Mouse (Mus musculus) intestine, embryonic 14.5 days (tissue): ENCODE measurements around the gene Chn2. TPM values are rescaled to one million over a fixed set of nuclear protein-coding genes. Genes with fewer than 3 reads are reported as not detected.

Experiments used
- ATAC-seq: fragments of 200-750 bp; cut with Nextera tagmentation; replicated peaks from 2 replicates; pipeline ENCODE4 v1.8.0; 2017; ENCODE audit warnings: low read depth, moderate number of reproducible peaks, moderate TSS enrichment, moderate library complexity; ENCODE audit not compliant: low FRiP score, low TSS enrichment
- DNase-seq: peaks from one replicate; pipeline ENCODE4 v3.0.0-alpha.2; 2018; ENCODE audit warnings: low spot score
- H3K27ac ChIP-seq: fragments of 300-500 bp; sonication (generic); 2 replicates; pipeline ENCODE4 v1.5.1; 2014; ENCODE audit warnings: low read depth, mild to moderate bottlenecking, control low read depth
- H3K27me3 ChIP-seq: fragments of 300-500 bp; sonication (generic); replicated peaks from 2 replicates; pipeline ENCODE4 v1.6.1; 2014; ENCODE audit warnings: low read length, control low read depth; ENCODE audit not compliant: control insufficient read depth, insufficient read depth
- H3K36me3 ChIP-seq: fragments of 300-500 bp; sonication (generic); 2 replicates; pipeline ENCODE4 v1.6.1; 2014; ENCODE audit warnings: low read length, control low read depth; ENCODE audit not compliant: control insufficient read depth, insufficient read depth
- H3K4me1 ChIP-seq: fragments of 300-500 bp; sonication (generic); replicated peaks from 2 replicates; pipeline ENCODE4 v1.6.1; 2014; ENCODE audit warnings: low read length, control low read depth, mixed read lengths; ENCODE audit not compliant: control insufficient read depth, insufficient read depth
- H3K4me2 ChIP-seq: fragments of 300-500 bp; sonication (generic); 2 replicates; pipeline ENCODE4 v1.6.1; 2014; ENCODE audit warnings: low read length
- H3K4me3 ChIP-seq: fragments of 300-500 bp; sonication (generic); 2 replicates; pipeline ENCODE4 v1.5.1; 2014; ENCODE audit warnings: low read depth, low read length, control low read depth, mixed read lengths
- H3K9ac ChIP-seq: fragments of 300-500 bp; sonication (generic); 2 replicates; pipeline ENCODE4 v1.6.1; 2014; ENCODE audit warnings: mild to moderate bottlenecking, low read length
- H3K9me3 ChIP-seq: fragments of 300-500 bp; sonication (generic); 2 replicates; pipeline ENCODE4 v1.6.1; 2016; ENCODE audit warnings: low read length, control low read depth; ENCODE audit not compliant: control insufficient read depth
- WGBS: fragments of 180-500 bp; shearing (Covaris S2); extraction: QIAGEN DNeasy Blood & Tissue Kit; methylation state at CpG from one replicate; pipeline ENCODE4 v1.1.7; 2014; 5-methylcytosine and 5-hydroxymethylcytosine counted together
- polyA plus RNA-seq: library from polyadenylated mRNA; unstranded; fragments of >200 nt; fragmentation: Nextera tagmentation; extraction: Ambion mirVana; gene quantifications from 2 replicates; pipeline ENCODE4 v1.2.1, GENCODE M21; 2014

The Chn2 gene
- polyA plus RNA-seq, 1 experiment from 2014 or later: 25.0 TPM

DNA sequence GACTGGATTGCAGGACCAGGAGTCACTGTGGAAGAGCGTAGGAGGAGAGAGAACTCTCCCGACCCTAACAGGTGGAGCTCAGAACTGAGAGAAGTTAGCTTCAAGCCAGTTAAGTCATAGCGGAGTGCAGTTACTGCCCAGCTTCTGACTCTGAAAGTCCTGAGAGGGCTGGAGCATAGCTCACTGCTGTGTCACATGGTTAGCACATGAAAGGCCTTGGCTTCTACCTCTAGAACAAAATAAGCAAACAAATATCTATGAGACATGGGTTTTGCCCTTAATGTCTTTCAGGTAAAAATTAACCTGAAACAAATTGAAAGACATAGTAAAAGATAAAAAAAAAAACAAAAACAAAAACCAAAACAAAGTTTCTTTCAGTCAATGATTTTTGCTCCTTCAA is 91.5 kb downstream of the Chn2 start:
- Histone ChIP-seq H3K4me3 (no peak overlapping the region), H3K27me3 (no peaks in the 10 kb centered on the region), H3K9me3 (no peaks in the 10 kb centered on the region), H3K4me1 (no peaks in the 10 kb centered on the region), H3K9ac (no peak overlapping the region), H3K4me2 (no peak overlapping the region), H3K36me3 (no peaks in the 10 kb centered on the region), H3K27ac (no peak overlapping the region)
- 77% methylated on average over 3 of the region's 3 CpGs for WGBS
- ATAC-seq: no peak
- DNase-seq: no peak

DNA sequence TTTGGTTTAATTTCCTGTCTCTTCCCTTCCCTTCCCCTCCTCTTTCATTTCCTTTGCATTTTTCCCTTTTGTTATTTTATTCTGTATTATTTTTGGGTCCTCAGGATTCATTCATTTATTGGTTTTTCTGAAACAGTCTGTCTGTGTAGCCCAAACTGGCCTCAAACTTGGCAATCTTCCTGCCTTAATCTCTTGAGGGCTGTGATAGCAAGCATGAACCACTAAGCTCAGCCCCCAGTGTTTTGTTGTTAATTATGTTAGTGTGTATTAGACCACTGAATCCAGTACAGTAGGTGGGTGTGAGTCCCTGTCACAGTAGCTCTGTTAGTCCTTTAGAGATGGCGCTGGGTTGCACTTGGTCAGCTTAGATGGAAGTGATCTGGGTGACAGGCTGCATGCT is 93.2 kb downstream of the Chn2 start:
- Histone ChIP-seq H3K4me3 (no peak overlapping the region), H3K36me3 (no peaks in the 10 kb centered on the region), H3K9me3 (no peaks in the 10 kb centered on the region), H3K4me2 (no peak overlapping the region), H3K4me1 (no peaks in the 10 kb centered on the region), H3K27me3 (no peaks in the 10 kb centered on the region), H3K27ac (no peak overlapping the region), H3K9ac (no peak overlapping the region)
- WGBS: 87% methylated on average over 1 of the region's 1 CpGs
- ATAC-seq (no peak), DNase-seq (no peak)

DNA sequence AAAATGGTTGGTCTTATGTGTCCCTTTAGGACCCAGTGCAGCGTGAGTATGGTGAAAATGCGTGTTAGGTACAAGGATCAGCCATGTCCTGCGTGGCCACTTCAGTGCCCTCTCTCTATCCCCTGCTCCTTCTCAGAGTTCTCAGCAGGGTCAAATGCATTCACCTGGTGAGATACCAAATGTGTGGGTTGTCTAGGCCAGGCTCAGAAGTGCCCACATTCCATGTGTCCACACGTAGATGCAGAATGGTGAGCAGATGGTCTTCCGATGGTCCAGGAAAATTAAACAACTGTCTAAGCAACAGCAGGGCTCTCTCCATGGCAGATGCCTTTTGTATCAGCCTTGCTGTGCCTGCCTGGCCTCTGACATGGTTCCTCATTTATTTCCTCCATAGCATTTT is 93.9 kb downstream of the Chn2 start:
- Histone ChIP-seq H3K4me3 (no peak overlapping the region), H3K4me2 (no peak overlapping the region), H3K27ac (no peak overlapping the region), H3K9ac (no peak overlapping the region), H3K4me1 (no peaks in the 10 kb centered on the region), H3K9me3 (no peaks in the 10 kb centered on the region), H3K27me3 (no peaks in the 10 kb centered on the region), H3K36me3 (no peaks in the 10 kb centered on the region)
- WGBS: 72% methylated on average over 5 of the region's 5 CpGs
- no peak for ATAC-seq
- DNase-seq: no peak

GRCm38 (mm10) chr6:54138157-54138556 is 98.8 kb downstream of the Chn2 start:
- Histone ChIP-seq H3K4me3 (no peak overlapping the region), H3K9me3 (no peaks in the 10 kb centered on the region), H3K9ac (no peak overlapping the region), H3K27me3 (no peaks in the 10 kb centered on the region), H3K4me2 (no peak overlapping the region), H3K36me3 (no peaks in the 10 kb centered on the region), H3K4me1 (no peaks in the 10 kb centered on the region), H3K27ac (no peak overlapping the region)
- DNase-seq: no peak
- 86% methylated on average over 9 of the region's 9 CpGs for WGBS
- no peak for ATAC-seq

GRCm38 (mm10) chr6:54140488-54140887 is 101.1 kb downstream of the Chn2 start:
- ATAC-seq: no peak
- WGBS: 95% methylated on average over 4 of the region's 4 CpGs
- H3K27me3 ChIP-seq: no peaks in the 10 kb centered on the region
- no peak overlapping the region for H3K4me3 ChIP-seq
- H3K27ac ChIP-seq: no peak overlapping the region
- no peak overlapping the region for H3K9ac ChIP-seq
- no peak overlapping the region for H3K4me2 ChIP-seq
- H3K36me3 ChIP-seq: no peaks in the 10 kb centered on the region
- no peaks in the 10 kb centered on the region for H3K9me3 ChIP-seq
- H3K4me1 ChIP-seq: no peaks in the 10 kb centered on the region
- no peak for DNase-seq

- 87% methylated on average over 3 of the region's 3 CpGs for WGBS
Observed at GRCm38 (mm10) chr6:54141165-54141564, 101.8 kb downstream of the Chn2 start.

DNA sequence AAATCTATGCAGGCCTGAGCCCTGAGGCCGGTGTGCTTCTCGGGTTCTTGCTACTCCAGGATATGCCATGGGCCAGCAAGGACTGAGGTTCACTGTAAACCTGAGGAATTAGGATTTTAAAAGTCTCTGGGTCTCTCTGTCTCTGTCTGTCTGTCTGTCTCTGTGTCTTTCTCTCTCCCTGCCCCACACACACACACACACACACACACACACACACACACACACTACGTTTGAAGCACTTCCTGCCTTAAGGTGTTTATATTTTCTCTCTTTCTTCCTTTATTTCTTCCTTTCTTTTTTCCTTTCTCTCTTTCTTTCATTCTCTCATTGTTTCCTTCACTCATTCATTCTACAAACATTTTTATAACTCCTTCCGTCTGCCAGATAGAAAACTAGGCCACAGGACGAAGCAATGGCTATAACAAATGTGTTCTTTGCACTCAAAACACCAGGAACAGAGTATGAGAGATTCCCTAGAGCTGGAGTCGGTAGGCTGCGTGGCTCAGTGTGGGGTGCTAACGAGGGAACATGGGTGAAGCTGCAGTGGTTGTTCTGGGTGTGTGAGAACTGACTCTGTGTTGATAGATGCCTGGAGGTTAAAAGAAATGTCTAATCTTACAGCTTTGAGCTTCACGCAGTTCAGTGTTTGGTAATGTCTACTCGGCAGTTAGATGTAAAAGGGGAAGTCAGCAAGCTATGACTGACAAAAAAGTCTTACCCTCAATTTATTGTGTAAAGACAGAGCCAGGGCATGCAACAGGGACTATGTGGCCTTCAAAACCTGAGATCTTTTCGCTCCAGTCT is 103.7 kb downstream of the Chn2 start:
- no peaks in the 10 kb centered on the region for H3K4me1 ChIP-seq
- DNase-seq (no peak), ATAC-seq (no peak)
- WGBS: 75% methylated on average over 11 of the region's 11 CpGs
- H3K27ac ChIP-seq: no peak overlapping the region
- H3K36me3 ChIP-seq: no peaks in the 10 kb centered on the region
- H3K4me2 ChIP-seq: no peak overlapping the region
- H3K9me3 ChIP-seq: no peaks in the 10 kb centered on the region
- no peak overlapping the region for H3K4me3 ChIP-seq
- H3K9ac ChIP-seq: no peak overlapping the region
- H3K27me3 ChIP-seq: no peaks in the 10 kb centered on the region

More at GRCm38 (mm10) chr6:54141165-54141564, 101.8 kb downstream of the Chn2 start:
- Histone ChIP-seq H3K4me3 (no peak overlapping the region), H3K9ac (no peak overlapping the region), H3K27ac (no peak overlapping the region), H3K4me1 (no peaks in the 10 kb centered on the region), H3K27me3 (no peaks in the 10 kb centered on the region), H3K9me3 (no peaks in the 10 kb centered on the region), H3K4me2 (no peak overlapping the region), H3K36me3 (no peaks in the 10 kb centered on the region)
- ATAC-seq (no peak), DNase-seq (no peak)

- no peak for DNase-seq
Observed at GRCm38 (mm10) chr6:54143652-54143960, 104.3 kb downstream of the Chn2 start.

GRCm38 (mm10) chr6:54148844-54149526 is 109.6 kb downstream of the Chn2 start:
- WGBS: 42% methylated on average over 6 of the region's 6 CpGs

More at GRCm38 (mm10) chr6:54143652-54143960, 104.3 kb downstream of the Chn2 start:
- ATAC-seq: no peak
- Histone ChIP-seq H3K4me3 (no peak overlapping the region), H3K4me1 (peaks cover 3% of the 10 kb centered on the region; the same call in 1 of the 2 replicates), H3K27me3 (no peaks in the 10 kb centered on the region), H3K9ac (no peak overlapping the region), H3K27ac (no peak overlapping the region), H3K4me2 (no peak overlapping the region), H3K9me3 (no peaks in the 10 kb centered on the region), H3K36me3 (no peaks in the 10 kb centered on the region)
- 87% methylated on average over 2 of the region's 2 CpGs for WGBS

More at GRCm38 (mm10) chr6:54148844-54149526, 109.6 kb downstream of the Chn2 start:
- DNase-seq (no peak), ATAC-seq (no peak)
- no peak overlapping the region for H3K4me3 ChIP-seq
- H3K4me1 ChIP-seq: peaks cover 27% of the 10 kb centered on the region
- H3K27me3 ChIP-seq: no peaks in the 10 kb centered on the region
- no peaks in the 10 kb centered on the region for H3K36me3 ChIP-seq
- peak overlapping the region; percentile 82 for H3K27ac ChIP-seq
- no peak overlapping the region for H3K4me2 ChIP-seq
- H3K9ac ChIP-seq: no peak overlapping the region
- no peaks in the 10 kb centered on the region for H3K9me3 ChIP-seq
